20 mouse cellular contexts compared by ENCODE assay signal in genomic region chr9:47935957-47936457, GRCm38 (mm10).
DNase-seq lines count a peak whose midpoint lies in the region; ATAC-seq lines count a peak whose summit lies in the region.
"Had no signal": no experiment of that assay in that cellular context is flagged by ENCODE, and none has a peak within 500 bp of the region (broad histone marks: within the 10 kb centered on the region; RNA-seq: fewer than 3 reads in every experiment).

No protein-coding gene starts in this region.

- no peak overlapping the region for H3K27ac ChIP-seq in forebrain, embryonic 11.5 days (ENCODE audit: low read depth, low read length)
- no peak overlapping the region for H3K27ac ChIP-seq in forebrain, embryonic 15.5 days (replicated peaks)
- peak overlapping the region; percentile 76 for H3K27ac ChIP-seq in midbrain, embryonic 10.5 days (replicated peaks)
- no peak overlapping the region for H3K27ac ChIP-seq in midbrain, embryonic 16.5 days (ENCODE audit: low read length)
- peak overlapping the region; percentile 56 for H3K27ac ChIP-seq in midbrain, embryonic 12.5 days (replicated peaks)
- H3K27ac ChIP-seq: kidney, postnatal 0 days; limb, embryonic 13.5 days; liver, embryonic 14.5 days; stomach, postnatal 0 days had no signal

- ATAC-seq in forebrain, embryonic 11.5 days (replicated peaks; ENCODE audit: low FRiP score), result no peak
- no peak for ATAC-seq in forebrain, embryonic 15.5 days (replicated peaks)
- ATAC-seq in midbrain, embryonic 16.5 days, result no peak
- ATAC-seq in midbrain, embryonic 12.5 days (ENCODE audit: low FRiP score, low read depth), result peak; percentile 78
- ATAC-seq: forebrain, embryonic 14.5 days had no signal

- H3K9me3 ChIP-seq in forebrain, embryonic 11.5 days (ENCODE audit: control insufficient read depth, low read length), result no peaks in the 10 kb centered on the region
- no peaks in the 10 kb centered on the region for H3K9me3 ChIP-seq in forebrain, embryonic 15.5 days
- no peaks in the 10 kb centered on the region for H3K9me3 ChIP-seq in midbrain, embryonic 10.5 days (replicated peaks)
- no peaks in the 10 kb centered on the region for H3K9me3 ChIP-seq in midbrain, embryonic 16.5 days (replicated peaks; ENCODE audit: control insufficient read depth, low read length, poor library complexity, severe bottlenecking)
- H3K9me3 ChIP-seq in midbrain, embryonic 12.5 days, result no peaks in the 10 kb centered on the region
- H3K9me3 ChIP-seq: heart, embryonic 12.5 days had no signal

- H3K4me2 ChIP-seq in forebrain, embryonic 11.5 days (ENCODE audit: low read depth, low read length, severe bottlenecking), result no peak overlapping the region
- H3K4me2 ChIP-seq in forebrain, embryonic 15.5 days (replicated peaks), result no peak overlapping the region
- H3K4me2 ChIP-seq in midbrain, embryonic 16.5 days (ENCODE audit: low read length), result no peak overlapping the region
- no peak overlapping the region for H3K4me2 ChIP-seq in midbrain, embryonic 12.5 days (replicated peaks)
- H3K4me2 ChIP-seq: heart, embryonic 12.5 days; limb, embryonic 13.5 days had no signal

- peaks cover 2% of the 10 kb centered on the region; the same call in 1 of the 2 replicates for H3K4me1 ChIP-seq in forebrain, embryonic 11.5 days (replicated peaks; ENCODE audit: control insufficient read depth, insufficient read depth, low read length)
- no peaks in the 10 kb centered on the region for H3K4me1 ChIP-seq in forebrain, embryonic 15.5 days
- H3K4me1 ChIP-seq in midbrain, embryonic 10.5 days, result peaks cover 21% of the 10 kb centered on the region
- H3K4me1 ChIP-seq in midbrain, embryonic 16.5 days (ENCODE audit: control insufficient read depth, insufficient read depth, low read length), result peaks cover 12% of the 10 kb centered on the region
- H3K4me1 ChIP-seq in midbrain, embryonic 12.5 days, result peaks cover 16% of the 10 kb centered on the region
- H3K4me1 ChIP-seq: heart, embryonic 12.5 days had no signal

- no peaks in the 10 kb centered on the region for H3K27me3 ChIP-seq in forebrain, embryonic 11.5 days (ENCODE audit: control insufficient read depth, insufficient read depth, low read length)
- no peaks in the 10 kb centered on the region for H3K27me3 ChIP-seq in forebrain, embryonic 15.5 days
- H3K27me3 ChIP-seq in midbrain, embryonic 10.5 days (ENCODE audit: low read depth, poor library complexity, severe bottlenecking), result peaks cover 55% of the 10 kb centered on the region; the same call in 1 of the 2 replicates
- no peaks in the 10 kb centered on the region; the same call in 1 of the 2 replicates for H3K27me3 ChIP-seq in midbrain, embryonic 16.5 days (ENCODE audit: control insufficient read depth, insufficient read depth, low read depth, low read length)
- H3K27me3 ChIP-seq in midbrain, embryonic 12.5 days, result peaks cover 48% of the 10 kb centered on the region
- H3K27me3 ChIP-seq: limb, embryonic 13.5 days had no signal

- WGBS in forebrain, embryonic 11.5 days, result 37% methylated on average over 7 of the region's 7 CpGs
- WGBS in forebrain, embryonic 15.5 days, result 36% methylated on average over 7 of the region's 7 CpGs
- WGBS in midbrain, embryonic 10.5 days, result 49% methylated on average over 7 of the region's 7 CpGs
- 15% methylated on average over 7 of the region's 7 CpGs for WGBS in midbrain, embryonic 16.5 days
- WGBS in midbrain, embryonic 12.5 days, result 33% methylated on average over 7 of the region's 7 CpGs

- DNase-seq in forebrain, embryonic 11.5 days (ENCODE audit: low spot score), result peak; percentile 49
- peak; percentile 52 for DNase-seq in midbrain, embryonic 10.5 days (ENCODE audit: low spot score)
- peak; percentile 65 for DNase-seq in retina, postnatal 7 days (ENCODE audit: low read depth, low spot score)
- no peak for DNase-seq in spleen, adult 12 weeks (ENCODE audit: low spot score)
- DNase-seq in cerebellum, postnatal 14 days, result no peak
- DNase-seq: cerebellum, adult 2 months; gastrocnemius, postnatal 36 days; kidney, adult 11 months; right cerebral cortex, postnatal 4 days had no signal

- H3K9ac ChIP-seq in forebrain, embryonic 11.5 days (ENCODE audit: low read length), result no peak overlapping the region
- H3K9ac ChIP-seq in forebrain, embryonic 15.5 days (replicated peaks), result no peak overlapping the region
- no peak overlapping the region for H3K9ac ChIP-seq in midbrain, embryonic 16.5 days (ENCODE audit: low read depth, low read length)
- no peak overlapping the region for H3K9ac ChIP-seq in midbrain, embryonic 12.5 days (replicated peaks)
- H3K9ac ChIP-seq: heart, embryonic 12.5 days; limb, embryonic 13.5 days; liver, embryonic 14.5 days had no signal

- H3K4me3 ChIP-seq in forebrain, embryonic 11.5 days (ENCODE audit: low read depth, low read length), result no peak overlapping the region
- no peak overlapping the region for H3K4me3 ChIP-seq in forebrain, embryonic 15.5 days
- H3K4me3 ChIP-seq in midbrain, embryonic 10.5 days, result no peak overlapping the region
- H3K4me3 ChIP-seq in midbrain, embryonic 16.5 days (ENCODE audit: low read depth, low read length), result no peak overlapping the region
- no peak overlapping the region for H3K4me3 ChIP-seq in midbrain, embryonic 12.5 days
- H3K4me3 ChIP-seq: heart, embryonic 12.5 days; limb, embryonic 13.5 days; myocyte had no signal

- no peaks in the 10 kb centered on the region for H3K36me3 ChIP-seq in forebrain, embryonic 11.5 days (ENCODE audit: control insufficient read depth, insufficient read depth, low read length)
- H3K36me3 ChIP-seq in forebrain, embryonic 15.5 days, result no peaks in the 10 kb centered on the region
- H3K36me3 ChIP-seq in midbrain, embryonic 10.5 days, result no peaks in the 10 kb centered on the region
- no peaks in the 10 kb centered on the region for H3K36me3 ChIP-seq in midbrain, embryonic 16.5 days (ENCODE audit: control insufficient read depth, insufficient read depth, low read length)
- H3K36me3 ChIP-seq in midbrain, embryonic 12.5 days, result no peaks in the 10 kb centered on the region
- H3K36me3 ChIP-seq: G1E; heart, embryonic 12.5 days; limb, embryonic 13.5 days had no signal

Comparison
In these comparisons a context has a peak if more than half of its experiments do, and no peak if none do; other contexts are left out.
1. H3K27ac ChIP-seq: peak in midbrain, embryonic 10.5 days (single experiment) and midbrain, embryonic 12.5 days (single experiment); none in forebrain, embryonic 11.5 days (single experiment), forebrain, embryonic 15.5 days (single experiment) and midbrain, embryonic 16.5 days (single experiment).
2. DNase-seq: peak in forebrain, embryonic 11.5 days (single experiment), midbrain, embryonic 10.5 days (single experiment) and retina, postnatal 7 days (single experiment); none in spleen, adult 12 weeks (single experiment) and cerebellum, postnatal 14 days (0 of 2).